Mouse (Mus musculus) forebrain, embryonic 14.5 days (tissue): ENCODE results near the gene Zdhhc12. TPM values are rescaled to one million over a fixed set of nuclear protein-coding genes. Genes with fewer than 3 reads are reported as not detected.

Experiments
- polyA plus RNA-seq: library from polyadenylated mRNA; unstranded; fragments of >200 nt; fragmentation: Nextera tagmentation; extraction: Ambion mirVana; gene quantifications from 2 replicates; pipeline ENCODE4 v1.2.1, GENCODE M21; 2014

The Zdhhc12 gene
- polyA plus RNA-seq, 1 experiment from 2014 or later = 24.1 TPM

Other genes with a start within 250 kb of the Zdhhc12 start
- gene Cercam, start 224.5 kb downstream of the Zdhhc12 start, polyA plus RNA-seq = 3.1 and 3.9 TPM in 2 replicates
- gene Odf2, start 204.4 kb downstream of the Zdhhc12 start, polyA plus RNA-seq = 36.4 and 43.6 TPM in 2 replicates
- 54.0 and 63.3 TPM in 2 replicates for gene Gle1, start 158.2 kb downstream of the Zdhhc12 start, polyA plus RNA-seq
- 310 and 312 TPM in 2 replicates for gene Sptan1, start 128.1 kb downstream of the Zdhhc12 start, polyA plus RNA-seq
- gene Wdr34, start 44.8 kb downstream of the Zdhhc12 start, polyA plus RNA-seq = 51.4 and 63.1 TPM in 2 replicates
- gene Set, start 36.3 kb downstream of the Zdhhc12 start, polyA plus RNA-seq = 379 and 393 TPM in 2 replicates
- 2.2 and 2.5 TPM in 2 replicates for gene Pkn3, start 16.0 kb downstream of the Zdhhc12 start, polyA plus RNA-seq
- gene Zer1, start 30.9 kb upstream of the Zdhhc12 start, polyA plus RNA-seq = 8.4 and 8.9 TPM in 2 replicates
- gene Tbc1d13, start 40.1 kb upstream of the Zdhhc12 start, polyA plus RNA-seq = 16.4 and 17.0 TPM in 2 replicates
- 12.8 and 17.4 TPM in 2 replicates for gene Endog, start 77.8 kb upstream of the Zdhhc12 start, polyA plus RNA-seq
- gene Spout1, start 84.8 kb upstream of the Zdhhc12 start, polyA plus RNA-seq = 59.6 and 60.7 TPM in 2 replicates
- gene Kyat1, start 112.2 kb upstream of the Zdhhc12 start, polyA plus RNA-seq = 16.5 and 17.7 TPM in 2 replicates
- gene Lrrc8a, start 144.1 kb upstream of the Zdhhc12 start, polyA plus RNA-seq = 61.8 and 66.8 TPM in 2 replicates
- gene Gm28035, start 146.9 kb upstream of the Zdhhc12 start, polyA plus RNA-seq = 0.34 and 0.56 TPM in 2 replicates
- gene Phyhd1, start 172.6 kb upstream of the Zdhhc12 start, polyA plus RNA-seq = 6.3 and 6.6 TPM in 2 replicates
- not detected in 2 replicates for gene Gm28038, start 187.4 kb upstream of the Zdhhc12 start, polyA plus RNA-seq
- gene Dolk, start 192.7 kb upstream of the Zdhhc12 start, polyA plus RNA-seq = 30.2 and 35.4 TPM in 2 replicates
- 25.6 and 30.3 TPM in 2 replicates for gene Nup188, start 192.7 kb upstream of the Zdhhc12 start, polyA plus RNA-seq